Mouse (Mus musculus) adrenal gland, adult 18-20 months (tissue): ENCODE measurements around the gene Slc30a3. TPM values are rescaled to one million over a fixed set of nuclear protein-coding genes. Genes with fewer than 3 reads are reported as not detected.

ENCODE experiments used
- DNase-seq, 2 experiments: peaks; one replicate each; pipeline ENCODE4 v3.0.0; 2021 to 2022; ENCODE audit warnings: low spot score in 2 of 2
- long read RNA-seq, 2 experiments: library from polyadenylated mRNA; stranded (forward); transcript quantifications; one replicate each; pipeline ENCODE4 v2.0.0; 2021
- total RNA-seq, 2 experiments: library from RNA; stranded (reverse); gene quantifications; 1 replicate in 1 of 2; 2 replicates in 1 of 2; pipeline ENCODE4 v1.2.3; 2021

Gene Slc30a3
- total RNA-seq, result not detected
- long read RNA-seq, experiment 1, result 0 reads
- long read RNA-seq, experiment 2, result 0 reads

GRCm38 (mm10) chr5:31108000-31108490 is at the start of gene Slc30a3:
Slc30a3 (minus strand) TSS chr5:31108237.
- DNase-seq, result no peak

- peak; percentile 72 to 76 for DNase-seq
Measured at GRCm38 (mm10) chr5:31154152-31154553, 46.1 kb upstream of the Slc30a3 start, which contains the start of gene Mpv17. Mpv17 (minus strand) TSS chr5:31154251.

GRCm38 (mm10) chr5:31153516-31154151 is 45.6 kb upstream of the Slc30a3 start:
- DNase-seq, result no peak

GRCm38 (mm10) chr5:31151746-31152145 is 43.7 kb upstream of the Slc30a3 start:
- peak in 1 of 2 experiments; percentile 12 for DNase-seq

- peak in 1 of 2 experiments; percentile 35 for DNase-seq
Measured at GRCm38 (mm10) chr5:31149781-31150180, 41.7 kb upstream of the Slc30a3 start.

- DNase-seq, result no peak
Measured at GRCm38 (mm10) chr5:31138968-31139425, 31.0 kb upstream of the Slc30a3 start.

GRCm38 (mm10) chr5:31138241-31138967 is 30.4 kb upstream of the Slc30a3 start, which contains the start of gene Ucn:
Ucn (minus strand) TSS chr5:31138829.
- DNase-seq, result no peak

GRCm38 (mm10) chr5:31137658-31138057 is 29.6 kb upstream of the Slc30a3 start:
- no peak for DNase-seq

GRCm38 (mm10) chr5:31136730-31137424 is 28.8 kb upstream of the Slc30a3 start:
- no peak for DNase-seq

- no peak for DNase-seq
Measured at GRCm38 (mm10) chr5:31126050-31126449, 18.0 kb upstream of the Slc30a3 start.

- no peak for DNase-seq
Measured at GRCm38 (mm10) chr5:31123481-31123880, 15.4 kb upstream of the Slc30a3 start.

GRCm38 (mm10) chr5:31121111-31121510 is 13.1 kb upstream of the Slc30a3 start:
- DNase-seq, result no peak

- no peak for DNase-seq
Measured at GRCm38 (mm10) chr5:31116912-31117311, 8.9 kb upstream of the Slc30a3 start.

- DNase-seq, result no peak
Measured at GRCm38 (mm10) chr5:31116354-31116753, 8.3 kb upstream of the Slc30a3 start, which contains the start of gene Trim54. Trim54 (plus strand) TSS chr5:31116712.

- DNase-seq, result no peak
Measured at GRCm38 (mm10) chr5:31110781-31111180, 2.7 kb upstream of the Slc30a3 start.

GRCm38 (mm10) chr5:31105814-31106335 is 2.2 kb downstream of the Slc30a3 start, which contains the start of gene Dnajc5g:
Dnajc5g (plus strand) TSS chr5:31106285.
- no peak for DNase-seq

- DNase-seq, result no peak
Measured at GRCm38 (mm10) chr5:31095711-31096480, 12.1 kb downstream of the Slc30a3 start.

- DNase-seq, result peak; percentile 42 to 47
Measured at GRCm38 (mm10) chr5:31094799-31095691, 13.0 kb downstream of the Slc30a3 start.
